In genomic region chr2:122185086-122185485, GRCm38 (mm10) we compare ENCODE assay signal across 40 mouse cellular contexts. TPM values are rescaled to one million over a fixed set of nuclear protein-coding genes. Genes with fewer than 3 reads are reported as not detected.
"Had no signal": no experiment of that assay in that cellular context is flagged by ENCODE, and none has a peak within 500 bp of the region (broad histone marks: within the 10 kb centered on the region; RNA-seq: fewer than 3 reads in every experiment).

No protein-coding gene starts in this region.

- H3K9ac ChIP-seq: heart, embryonic 12.5 days; hindbrain, embryonic 12.5 days; hindbrain, embryonic 14.5 days; kidney, embryonic 15.5 days; limb, embryonic 13.5 days; limb, embryonic 15.5 days; liver, embryonic 12.5 days had no signal

- H3K4me2 ChIP-seq: heart, embryonic 12.5 days; hindbrain, embryonic 12.5 days; hindbrain, embryonic 14.5 days; kidney, embryonic 15.5 days; limb, embryonic 13.5 days; limb, embryonic 15.5 days; liver, embryonic 12.5 days had no signal

- H3K4me1 ChIP-seq: heart, embryonic 10.5 days; hindbrain, embryonic 10.5 days; hindbrain, embryonic 12.5 days; kidney, embryonic 15.5 days; limb, embryonic 13.5 days had no signal

- H3K27ac ChIP-seq: heart, embryonic 10.5 days; hindbrain, embryonic 10.5 days; hindbrain, embryonic 12.5 days; hindbrain, embryonic 14.5 days; kidney, embryonic 15.5 days; kidney, postnatal 0 days; layer of hippocampus, adult 2 months; limb, embryonic 13.5 days; limb, embryonic 15.5 days; liver, embryonic 12.5 days had no signal

- DNase-seq: gastrocnemius, postnatal 14 days; gastrocnemius, postnatal 36 days; heart, adult 18-20 months; heart, postnatal 10 days; heart, postnatal 4 days; kidney, adult 11 months; kidney, adult 2 months; kidney, adult 9 months; kidney, postnatal 25 days; kidney, postnatal 4 days; layer of hippocampus, postnatal 36 days; left cerebral cortex, postnatal 4 days had no signal

- H3K4me3 ChIP-seq: heart, embryonic 10.5 days; heart, embryonic 12.5 days; hindbrain, embryonic 10.5 days; hindbrain, embryonic 12.5 days; kidney, embryonic 15.5 days; layer of hippocampus, adult 2 months; limb, embryonic 13.5 days; limb, embryonic 15.5 days; liver, embryonic 12.5 days had no signal

- H3K36me3 ChIP-seq: heart, embryonic 10.5 days; heart, embryonic 12.5 days; hindbrain, embryonic 10.5 days; hindbrain, embryonic 12.5 days; kidney, embryonic 15.5 days; limb, embryonic 13.5 days; limb, embryonic 15.5 days; liver, embryonic 12.5 days had no signal

- H3K9me3 ChIP-seq: heart, embryonic 10.5 days; heart, embryonic 12.5 days; hindbrain, embryonic 10.5 days; hindbrain, embryonic 12.5 days; kidney, embryonic 15.5 days; limb, embryonic 13.5 days; limb, embryonic 15.5 days; liver, embryonic 12.5 days had no signal

- H3K27me3 ChIP-seq: heart, embryonic 12.5 days; hindbrain, embryonic 12.5 days; kidney, embryonic 15.5 days; limb, embryonic 13.5 days; limb, embryonic 15.5 days; liver, embryonic 12.5 days had no signal

- ATAC-seq: hindbrain, embryonic 16.5 days; inflammation-experienced regulatory T-cells, adult 6 months; intestine, embryonic 16.5 days; liver, embryonic 12.5 days had no signal

RNA-seq across cellular contexts. Expression of gene Patl2, which starts 0.9 kb away (rescaled TPM):
- total RNA-seq: gastrocnemius, adult 18-20 months; gastrocnemius, adult 8-10 months; gastrocnemius, postnatal 14 days; gastrocnemius, postnatal 36 days; heart, adult 18-20 months; heart, adult 8-10 months; heart, postnatal 10 days; heart, postnatal 25 days; heart, postnatal 4 days; layer of hippocampus, adult 2 months; left cerebral cortex, postnatal 25 days; left cerebral cortex, postnatal 4 days had no signal
- polyA plus RNA-seq: heart, embryonic 12.5 days; heart, embryonic 14.5 days; hindbrain, embryonic 10.5 days; hindbrain, embryonic 12.5 days; hindbrain, embryonic 14.5 days; kidney, adult 2 months; kidney, embryonic 15.5 days; limb, embryonic 11.5 days; limb, embryonic 13.5 days; limb, embryonic 15.5 days; liver, adult 2 months had no signal

RNA-seq across cellular contexts. Expression of gene Terb2, which starts 1.0 kb away (rescaled TPM):
- total RNA-seq: gastrocnemius, adult 18-20 months; gastrocnemius, adult 8-10 months; gastrocnemius, postnatal 14 days; gastrocnemius, postnatal 36 days; heart, adult 18-20 months; heart, adult 8-10 months; heart, postnatal 10 days; heart, postnatal 25 days; heart, postnatal 4 days; layer of hippocampus, adult 2 months; layer of hippocampus, postnatal 14 days; layer of hippocampus, postnatal 36 days; left cerebral cortex, adult 18-20 months; left cerebral cortex, adult 8-10 months; left cerebral cortex, postnatal 10 days; left cerebral cortex, postnatal 25 days; left cerebral cortex, postnatal 4 days; liver, adult 2 months had no signal
- polyA plus RNA-seq: gonadal fat pad, adult 2 months; heart, embryonic 10.5 days; heart, embryonic 12.5 days; heart, embryonic 14.5 days; heart, embryonic 16.5 days; hindbrain, embryonic 10.5 days; hindbrain, embryonic 12.5 days; hindbrain, embryonic 14.5 days; hindbrain, embryonic 16.5 days; inflammation-experienced regulatory T-cells, adult 6 months; intestine, embryonic 16.5 days; kidney, adult 2 months; kidney, embryonic 15.5 days; kidney, postnatal 0 days; limb, embryonic 11.5 days; limb, embryonic 13.5 days; limb, embryonic 15.5 days; liver, adult 2 months; liver, embryonic 12.5 days had no signal

RNA-seq across cellular contexts. Expression of gene Trim69, which starts 24.6 kb away (rescaled TPM):
- total RNA-seq: gastrocnemius, adult 18-20 months; gastrocnemius, adult 8-10 months; gastrocnemius, postnatal 14 days; gastrocnemius, postnatal 36 days; heart, adult 18-20 months; heart, postnatal 10 days; heart, postnatal 25 days; heart, postnatal 4 days; layer of hippocampus, adult 2 months; layer of hippocampus, postnatal 14 days; layer of hippocampus, postnatal 36 days; left cerebral cortex, adult 18-20 months; left cerebral cortex, adult 8-10 months; left cerebral cortex, postnatal 10 days; left cerebral cortex, postnatal 25 days; left cerebral cortex, postnatal 4 days had no signal
- polyA plus RNA-seq: heart, embryonic 12.5 days; heart, embryonic 16.5 days; hindbrain, embryonic 10.5 days; hindbrain, embryonic 12.5 days; hindbrain, embryonic 14.5 days; intestine, embryonic 16.5 days; kidney, adult 2 months; kidney, embryonic 15.5 days; kidney, postnatal 0 days; limb, embryonic 11.5 days; limb, embryonic 13.5 days; liver, embryonic 12.5 days had no signal
